Mouse (Mus musculus) hindbrain, embryonic 11.5 days (tissue): ENCODE data around the gene Rflna. TPM values are rescaled to one million over a fixed set of nuclear protein-coding genes. Genes with fewer than 3 reads are reported as not detected.

ENCODE experiments used
- ATAC-seq: fragments of 200-750 bp; cut with Nextera tagmentation; 2 replicates; pipeline ENCODE4 v1.8.0; 2017; ENCODE audit warnings: mild to moderate bottlenecking, moderate TSS enrichment, moderate library complexity; ENCODE audit not compliant: low FRiP score
- DNase-seq: peaks from one replicate; pipeline ENCODE4 v3.0.0-alpha.2; 2015; ENCODE audit warnings: low spot score
- H3K27ac ChIP-seq: fragments of 300-500 bp; sonication (generic); 2 replicates; pipeline ENCODE4 v1.5.1; 2014; ENCODE audit warnings: mild to moderate bottlenecking, low read depth, low read length
- H3K27me3 ChIP-seq: fragments of 300-500 bp; sonication (generic); 2 replicates; pipeline ENCODE4 v1.6.1; 2014; ENCODE audit warnings: mild to moderate bottlenecking, low read length, moderate library complexity, mixed read lengths; ENCODE audit not compliant: control insufficient read depth, insufficient read depth
- H3K36me3 ChIP-seq: fragments of 300-500 bp; sonication (generic); 2 replicates; pipeline ENCODE4 v1.6.1; 2014; ENCODE audit warnings: mild to moderate bottlenecking, low read length, moderate library complexity, mixed read lengths; ENCODE audit not compliant: control insufficient read depth, insufficient read depth
- H3K4me1 ChIP-seq: fragments of 300-500 bp; sonication (generic); replicated peaks from 2 replicates; pipeline ENCODE4 v1.6.1; 2014; ENCODE audit warnings: low read length, mixed read lengths; ENCODE audit not compliant: control insufficient read depth, insufficient read depth
- H3K4me2 ChIP-seq: fragments of 300-500 bp; sonication (generic); replicated peaks from 2 replicates; pipeline ENCODE4 v1.6.1; 2014; ENCODE audit warnings: mild to moderate bottlenecking, low read depth, low read length
- H3K4me3 ChIP-seq: fragments of 300-500 bp; sonication (generic); 2 replicates; pipeline ENCODE4 v1.5.1; 2014; ENCODE audit warnings: low read depth, low read length
- H3K9ac ChIP-seq: fragments of 300-500 bp; sonication (generic); 2 replicates; pipeline ENCODE4 v1.6.1; 2014; ENCODE audit warnings: low read depth, low read length
- H3K9me3 ChIP-seq: fragments of 300-500 bp; sonication (generic); 2 replicates; pipeline ENCODE4 v1.6.1; 2016; ENCODE audit warnings: low read length; ENCODE audit not compliant: control insufficient read depth
- WGBS: fragments of 180-500 bp; shearing (Covaris S2); extraction: QIAGEN DNeasy Blood & Tissue Kit; methylation state at CpG from one replicate; pipeline ENCODE4 v1.1.7; 2014; 5-methylcytosine and 5-hydroxymethylcytosine counted together
- polyA plus RNA-seq: library from polyadenylated mRNA; unstranded; fragments of >200 nt; fragmentation: Nextera tagmentation; extraction: Ambion mirVana; gene quantifications from 2 replicates; pipeline ENCODE4 v1.2.1, GENCODE M21; 2014

Gene Rflna
- polyA plus RNA-seq, 1 experiment from 2014 or later = 9.2 TPM

DNA sequence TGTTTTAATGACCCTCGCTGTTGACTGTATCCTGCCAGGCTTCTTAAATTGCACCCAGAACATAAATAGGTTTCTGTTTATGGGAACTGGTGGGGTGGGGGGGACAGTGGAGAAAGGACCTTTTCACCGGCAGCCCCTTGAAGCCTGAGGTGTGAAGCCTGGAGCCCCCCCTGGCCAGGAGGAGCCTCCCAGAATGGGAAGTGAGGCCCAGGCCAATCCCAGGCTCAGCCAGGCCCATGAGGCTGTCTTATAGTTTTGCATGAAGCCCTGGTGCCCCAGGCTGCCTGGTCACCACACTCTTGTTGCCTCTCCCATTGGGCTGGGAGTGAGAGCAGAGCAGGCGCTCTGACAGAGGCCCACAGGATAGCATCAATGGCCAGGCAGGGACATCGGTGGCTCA lies 5.1 kb upstream of the Rflna start:
- no peaks in the 10 kb centered on the region for H3K9me3 ChIP-seq
- no peak for ATAC-seq
- no peak for DNase-seq
- 71% methylated on average over 4 of the region's 4 CpGs for WGBS
- H3K27ac ChIP-seq = no peak overlapping the region
- no peaks in the 10 kb centered on the region for H3K27me3 ChIP-seq
- no peak overlapping the region for H3K4me2 ChIP-seq
- H3K9ac ChIP-seq = no peak overlapping the region
- H3K4me1 ChIP-seq = no peaks in the 10 kb centered on the region
- H3K4me3 ChIP-seq = no peak overlapping the region
- no peaks in the 10 kb centered on the region for H3K36me3 ChIP-seq

DNA sequence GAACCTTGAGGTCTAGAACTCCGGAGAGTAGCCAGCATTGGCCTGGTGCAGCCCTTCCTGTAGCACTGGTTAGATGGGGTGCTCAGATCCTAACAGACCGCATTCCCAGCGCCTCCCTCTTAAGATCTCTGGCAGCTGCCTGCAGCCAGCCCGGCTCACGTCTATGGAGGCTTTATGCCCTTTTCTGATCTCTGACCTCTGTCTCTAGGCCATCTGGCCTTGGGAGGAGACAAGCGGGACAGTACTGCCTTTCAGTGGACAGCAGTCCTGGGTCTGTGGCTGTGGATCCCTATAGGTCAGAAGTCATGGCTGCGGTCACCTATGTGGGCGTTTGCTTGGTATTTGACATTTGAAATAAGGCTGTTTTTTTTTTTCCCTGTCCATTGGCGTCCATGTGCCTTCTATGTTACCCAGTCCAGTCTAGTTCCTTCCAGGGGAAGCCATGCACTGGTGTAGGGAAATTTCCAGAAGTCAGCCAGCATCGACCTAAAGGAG lies 2.2 kb upstream of the Rflna start:
- DNase-seq = no peak
- H3K4me2 ChIP-seq = no peak overlapping the region
- WGBS = 49% methylated on average over 10 of the region's 10 CpGs
- peaks cover 15% of the 10 kb centered on the region for H3K27me3 ChIP-seq
- H3K9me3 ChIP-seq = no peaks in the 10 kb centered on the region
- peaks cover 5% of the 10 kb centered on the region; the same call in 1 of the 2 replicates for H3K4me1 ChIP-seq
- no peaks in the 10 kb centered on the region for H3K36me3 ChIP-seq
- H3K4me3 ChIP-seq = no peak overlapping the region
- H3K27ac ChIP-seq = no peak overlapping the region
- ATAC-seq = no peak
- H3K9ac ChIP-seq = no peak overlapping the region

DNA sequence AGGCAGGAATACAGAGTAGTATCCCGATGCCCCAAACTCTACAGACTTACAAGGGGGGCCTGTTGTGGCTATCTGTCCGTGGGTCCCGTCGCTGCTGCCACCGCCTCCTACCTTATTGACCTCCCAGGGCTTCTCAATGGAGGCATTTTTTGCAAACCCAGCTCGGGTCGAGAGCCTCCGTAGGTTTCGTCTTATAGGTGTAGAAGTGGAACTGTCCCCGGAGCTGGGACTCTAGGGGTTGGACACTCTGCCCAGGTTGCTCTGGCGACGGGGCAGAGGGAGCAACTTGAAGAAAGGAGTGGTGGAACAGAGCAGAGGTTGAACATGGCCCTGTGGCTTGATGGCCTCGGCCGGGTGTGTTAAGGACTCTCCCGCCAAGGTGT lies 843 bp downstream of the Rflna start:
- H3K27me3 ChIP-seq = peaks cover 15% of the 10 kb centered on the region
- peak overlapping the region; percentile 51 for H3K4me2 ChIP-seq
- H3K4me3 ChIP-seq = peak overlapping the region; percentile 21
- peaks cover 5% of the 10 kb centered on the region; the same call in 1 of the 2 replicates for H3K4me1 ChIP-seq
- H3K27ac ChIP-seq = no peak overlapping the region
- no peak overlapping the region for H3K9ac ChIP-seq
- no peaks in the 10 kb centered on the region for H3K9me3 ChIP-seq
- H3K36me3 ChIP-seq = no peaks in the 10 kb centered on the region
- 13% methylated on average over 15 of the region's 15 CpGs for WGBS
- no peak for ATAC-seq
- peak; percentile 23 for DNase-seq

DNA sequence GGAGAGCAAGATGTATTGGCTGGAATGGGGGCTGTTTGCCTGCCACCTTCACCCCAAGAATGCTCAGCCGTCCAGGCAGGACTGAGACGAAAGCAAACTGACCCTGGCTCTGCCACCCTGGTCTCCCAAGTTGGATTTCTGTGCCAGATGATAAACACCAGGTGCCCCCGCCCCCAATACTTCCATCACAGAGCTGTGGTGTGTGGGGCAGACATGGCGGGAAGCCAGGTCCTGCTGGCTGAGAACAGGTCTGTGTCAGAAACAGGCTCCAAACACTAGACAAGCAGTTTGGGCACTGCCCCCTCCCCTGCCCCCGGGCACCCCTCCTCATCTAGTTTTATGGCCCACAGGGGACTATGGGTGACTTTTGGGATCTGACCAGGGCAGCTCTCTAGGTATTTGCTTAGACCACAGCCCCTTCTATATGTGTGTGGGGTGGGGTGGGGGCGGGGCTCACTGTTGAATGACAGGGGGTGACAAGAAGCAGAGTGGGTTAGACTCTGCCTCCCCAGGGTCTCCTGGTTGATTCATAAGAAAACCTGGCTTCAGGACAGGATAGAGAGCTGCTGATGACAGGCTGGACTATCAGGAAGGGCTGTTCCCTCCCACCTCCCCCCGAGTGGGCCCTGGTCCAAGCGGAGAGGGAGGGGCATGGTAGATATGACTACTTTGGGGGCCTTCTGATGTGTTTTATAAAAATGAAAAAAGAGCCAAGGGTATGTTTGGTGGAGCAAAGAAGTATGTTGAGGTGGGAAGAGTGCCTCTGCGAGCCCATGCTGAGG lies 3.0 kb downstream of the Rflna start:
- no peak overlapping the region for H3K9ac ChIP-seq
- H3K4me3 ChIP-seq = no peak overlapping the region
- peaks cover 5% of the 10 kb centered on the region; the same call in 1 of the 2 replicates for H3K4me1 ChIP-seq
- DNase-seq (no peak), ATAC-seq (no peak)
- no peaks in the 10 kb centered on the region for H3K36me3 ChIP-seq
- 65% methylated on average over 9 of the region's 9 CpGs for WGBS
- no peak overlapping the region for H3K4me2 ChIP-seq
- H3K27ac ChIP-seq = no peak overlapping the region
- H3K27me3 ChIP-seq = peaks cover 15% of the 10 kb centered on the region
- no peaks in the 10 kb centered on the region for H3K9me3 ChIP-seq

DNA sequence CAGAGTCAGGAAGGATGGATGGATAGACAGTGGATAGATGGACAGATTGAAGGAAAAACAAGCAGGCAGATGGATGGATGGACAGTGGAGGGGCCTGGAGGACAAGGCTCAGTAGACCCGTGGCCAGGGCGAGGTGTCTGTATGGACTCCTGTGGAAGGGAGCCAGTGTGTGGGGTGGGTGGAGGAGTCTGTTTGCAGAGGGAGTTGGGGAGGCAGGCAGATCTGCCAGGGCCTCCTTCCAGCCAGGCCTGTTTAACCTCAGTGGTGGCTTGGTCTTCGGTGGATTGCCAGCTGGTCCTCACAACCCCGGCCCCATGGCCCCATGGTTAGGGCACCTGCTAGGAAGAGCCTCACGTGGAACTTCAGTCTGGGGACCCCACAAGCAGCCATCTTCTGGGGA lies 3.9 kb downstream of the Rflna start:
- Histone ChIP-seq H3K4me2 (no peak overlapping the region), H3K4me3 (no peak overlapping the region), H3K27me3 (peaks cover 15% of the 10 kb centered on the region), H3K9me3 (no peaks in the 10 kb centered on the region), H3K4me1 (peaks cover 5% of the 10 kb centered on the region; the same call in 1 of the 2 replicates), H3K36me3 (no peaks in the 10 kb centered on the region), H3K9ac (no peak overlapping the region), H3K27ac (no peak overlapping the region)
- DNase-seq (no peak), ATAC-seq (no peak)
- WGBS = 85% methylated on average over 5 of the region's 5 CpGs

DNA sequence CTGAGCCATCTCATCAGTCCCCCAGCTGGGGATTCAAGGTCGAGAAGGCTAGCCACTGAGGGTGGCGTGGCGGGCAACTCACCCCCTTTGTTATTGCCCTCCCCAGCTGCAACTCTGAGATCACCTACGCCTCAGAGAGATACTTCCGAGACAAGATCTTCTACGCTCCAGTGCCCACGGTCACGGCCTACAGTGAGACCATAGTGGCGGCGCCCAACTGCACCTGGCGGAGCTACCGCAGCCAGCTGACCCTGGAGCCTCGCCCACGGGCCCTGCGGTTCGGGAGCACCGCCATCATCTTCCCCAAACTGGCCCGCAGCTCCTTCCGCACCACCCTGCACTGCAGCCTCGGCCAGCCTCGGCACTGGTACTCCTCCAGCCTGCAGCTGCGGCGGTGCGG lies 8.1 kb downstream of the Rflna start:
- H3K9ac ChIP-seq = no peak overlapping the region
- no peak overlapping the region for H3K27ac ChIP-seq
- no peaks in the 10 kb centered on the region for H3K4me1 ChIP-seq
- DNase-seq = no peak
- H3K27me3 ChIP-seq = no peaks in the 10 kb centered on the region
- no peaks in the 10 kb centered on the region for H3K9me3 ChIP-seq
- no peak for ATAC-seq
- 91% methylated on average over 24 of the region's 24 CpGs for WGBS
- H3K4me2 ChIP-seq = no peak overlapping the region
- no peaks in the 10 kb centered on the region for H3K36me3 ChIP-seq
- H3K4me3 ChIP-seq = no peak overlapping the region

DNA sequence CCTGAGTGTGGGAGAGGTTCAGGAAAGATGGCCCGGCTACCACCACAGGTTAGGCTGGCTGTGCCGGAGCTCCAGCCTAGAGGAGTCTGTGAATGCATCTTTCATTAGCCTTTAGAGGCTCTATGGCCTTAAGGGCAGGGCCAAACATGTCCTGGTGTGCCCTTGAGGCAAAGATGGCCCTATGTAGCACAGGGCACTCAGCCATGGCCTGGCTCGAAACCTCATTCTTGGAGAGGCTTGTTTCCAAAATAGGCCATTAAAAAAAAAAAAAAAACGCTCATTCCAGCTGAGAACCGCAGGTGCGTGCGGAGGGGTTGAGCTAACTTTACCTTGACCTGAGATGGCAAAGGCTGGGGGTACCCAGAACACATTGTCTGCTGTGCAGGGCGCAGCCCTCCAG lies 8.6 kb downstream of the Rflna start:
- no peak overlapping the region for H3K4me2 ChIP-seq
- ATAC-seq (no peak), DNase-seq (no peak)
- H3K27me3 ChIP-seq = no peaks in the 10 kb centered on the region
- 95% methylated on average over 8 of the region's 8 CpGs for WGBS
- H3K4me1 ChIP-seq = no peaks in the 10 kb centered on the region
- H3K9ac ChIP-seq = no peak overlapping the region
- H3K9me3 ChIP-seq = no peaks in the 10 kb centered on the region
- H3K36me3 ChIP-seq = no peaks in the 10 kb centered on the region
- H3K27ac ChIP-seq = no peak overlapping the region
- no peak overlapping the region for H3K4me3 ChIP-seq

DNA sequence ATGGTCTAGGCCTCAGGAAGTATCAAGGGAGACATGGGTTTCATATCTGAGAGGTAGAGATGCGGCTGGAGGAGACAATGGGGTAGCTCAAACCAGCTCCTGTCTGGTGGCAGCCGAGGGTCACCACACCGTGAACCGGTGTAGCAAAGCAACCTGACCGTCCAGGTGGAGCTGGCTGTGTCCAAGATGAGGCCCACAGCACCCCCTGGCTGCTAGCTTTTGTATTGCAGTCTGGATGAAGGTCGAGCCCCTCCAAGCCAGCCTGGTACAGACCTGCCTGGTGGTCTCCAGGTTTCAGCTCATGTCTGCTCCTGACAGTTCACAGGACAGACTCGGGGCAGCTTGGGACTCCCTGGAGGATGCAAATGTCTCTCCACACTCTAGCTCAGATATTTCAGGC lies 11.5 kb downstream of the Rflna start:
- ATAC-seq (peak; percentile 35; the same call in 1 of the 2 replicates), DNase-seq (peak; percentile 81)
- H3K27me3 ChIP-seq = no peaks in the 10 kb centered on the region
- no peak overlapping the region for H3K9ac ChIP-seq
- peaks cover under 1% of the 10 kb centered on the region; the same call in 1 of the 2 replicates for H3K36me3 ChIP-seq
- H3K4me1 ChIP-seq = no peaks in the 10 kb centered on the region
- no peak overlapping the region for H3K27ac ChIP-seq
- H3K4me2 ChIP-seq = no peak overlapping the region
- WGBS = 46% methylated on average over 7 of the region's 7 CpGs
- no peaks in the 10 kb centered on the region for H3K9me3 ChIP-seq
- no peak overlapping the region for H3K4me3 ChIP-seq

DNA sequence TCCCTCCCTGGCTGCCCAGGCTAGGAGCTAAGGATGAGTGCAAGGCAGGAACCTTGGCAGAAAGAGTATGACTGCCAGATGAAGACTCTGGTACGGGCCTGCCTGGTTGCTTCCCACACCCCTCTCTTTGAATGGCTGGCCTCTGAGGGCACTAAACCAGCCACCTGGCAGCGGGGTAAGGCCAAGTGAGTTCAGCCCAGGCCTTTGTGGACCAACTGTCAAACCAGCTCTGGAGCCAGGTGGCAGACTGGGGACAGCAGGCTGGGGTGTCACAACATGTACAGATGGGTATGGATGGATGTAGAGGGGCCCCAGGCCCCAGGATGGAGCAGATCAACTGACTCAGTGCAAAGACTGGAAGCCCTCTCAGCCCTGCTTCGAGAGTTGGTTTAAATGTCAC lies 12.0 kb downstream of the Rflna start:
- Histone ChIP-seq H3K9me3 (no peaks in the 10 kb centered on the region), H3K27ac (no peak overlapping the region), H3K36me3 (peaks cover 2% of the 10 kb centered on the region; the same call in 1 of the 2 replicates), H3K4me2 (no peak overlapping the region), H3K27me3 (no peaks in the 10 kb centered on the region), H3K4me1 (no peaks in the 10 kb centered on the region), H3K4me3 (no peak overlapping the region), H3K9ac (no peak overlapping the region)
- ATAC-seq (no peak), DNase-seq (no peak)
- 86% methylated on average over 3 of the region's 3 CpGs for WGBS
